ENCODE assay signal across 15 mouse cellular contexts in genomic region chr12:15555471-15555870, GRCm38 (mm10).
DNase-seq lines count a peak whose midpoint lies in the region; ATAC-seq and TF ChIP-seq lines count a peak whose summit lies in the region.
"Had no signal": no experiment of that assay in that cellular context is flagged by ENCODE, and none has a peak within 500 bp of the region (broad histone marks: within the 10 kb centered on the region; RNA-seq: fewer than 3 reads in every experiment).

No protein-coding gene starts in this region.

- 52% methylated on average over 6 of the region's 6 CpGs for WGBS in forebrain, postnatal 0 days
- WGBS in forebrain, embryonic 11.5 days: 90% methylated on average over 6 of the region's 6 CpGs

- no peak overlapping the region for H3K27ac ChIP-seq in forebrain, postnatal 0 days (ENCODE audit: low read depth, low read length)
- no peak overlapping the region for H3K27ac ChIP-seq in forebrain, embryonic 11.5 days (ENCODE audit: low read depth, low read length)
- H3K27ac ChIP-seq: heart, embryonic 15.5 days; hindbrain, embryonic 14.5 days; liver, embryonic 15.5 days; midbrain, embryonic 12.5 days had no signal

- no peak for ATAC-seq in forebrain, postnatal 0 days
- ATAC-seq in forebrain, embryonic 11.5 days (replicated peaks; ENCODE audit: low FRiP score): no peak

- H3K4me3 ChIP-seq in forebrain, postnatal 0 days (ENCODE audit: low read depth, low read length): no peak overlapping the region
- H3K4me3 ChIP-seq in forebrain, embryonic 11.5 days (ENCODE audit: low read depth, low read length): no peak overlapping the region
- H3K4me3 ChIP-seq: heart, embryonic 15.5 days; liver, embryonic 15.5 days; midbrain, embryonic 12.5 days had no signal

- no peaks in the 10 kb centered on the region for H3K36me3 ChIP-seq in forebrain, postnatal 0 days (ENCODE audit: insufficient read depth)
- no peaks in the 10 kb centered on the region for H3K36me3 ChIP-seq in forebrain, embryonic 11.5 days (ENCODE audit: control insufficient read depth, insufficient read depth, low read length)
- H3K36me3 ChIP-seq: heart, embryonic 15.5 days; liver, embryonic 15.5 days; midbrain, embryonic 12.5 days had no signal

- H3K9me3 ChIP-seq in forebrain, postnatal 0 days (ENCODE audit: low read length): no peaks in the 10 kb centered on the region
- no peaks in the 10 kb centered on the region for H3K9me3 ChIP-seq in forebrain, embryonic 11.5 days (ENCODE audit: control insufficient read depth, low read length)
- H3K9me3 ChIP-seq: heart, embryonic 15.5 days; liver, embryonic 15.5 days; midbrain, embryonic 12.5 days had no signal

- no peak for TF ChIP-seq CTCF in forebrain, postnatal 0 days (IDR thresholded peaks at IDR 0.05; ENCODE audit: low read depth)

- peaks cover 3% of the 10 kb centered on the region; the same call in 1 of the 2 replicates for H3K4me1 ChIP-seq in forebrain, postnatal 0 days (ENCODE audit: insufficient read depth)
- H3K4me1 ChIP-seq in forebrain, embryonic 11.5 days (replicated peaks; ENCODE audit: control insufficient read depth, insufficient read depth, low read length): no peaks in the 10 kb centered on the region
- H3K4me1 ChIP-seq: heart, embryonic 15.5 days; liver, embryonic 15.5 days; midbrain, embryonic 12.5 days had no signal

- H3K4me2 ChIP-seq in forebrain, postnatal 0 days (ENCODE audit: low read depth): no peak overlapping the region
- no peak overlapping the region for H3K4me2 ChIP-seq in forebrain, embryonic 11.5 days (ENCODE audit: low read depth, low read length, severe bottlenecking)
- H3K4me2 ChIP-seq: heart, embryonic 15.5 days; hindbrain, embryonic 14.5 days; liver, embryonic 15.5 days; midbrain, embryonic 12.5 days had no signal

- DNase-seq in forebrain, postnatal 0 days: peak; percentile 30
- no peak for DNase-seq in forebrain, embryonic 11.5 days (ENCODE audit: low spot score)
- DNase-seq in lung, adult 18-20 months: peak; percentile 40 to 54
- no peak for DNase-seq in lung, postnatal 4 days
- DNase-seq in layer of hippocampus, postnatal 10 days (ENCODE audit: low spot score in 2 of 2): peak; percentile 48 to 62
- DNase-seq in right cerebral cortex, postnatal 10 days (ENCODE audit: low spot score in 2 of 2): peak; percentile 56 to 69
- no peak for DNase-seq in urinary bladder, postnatal 10 days (ENCODE audit: low spot score)
- no peak for DNase-seq in spleen, adult 18-20 months
- DNase-seq: cerebellum, adult 2 months; embryo, embryonic 11 days; kidney, adult 18-20 months had no signal

- H3K27me3 ChIP-seq in forebrain, postnatal 0 days (ENCODE audit: insufficient read depth, low read length): no peaks in the 10 kb centered on the region
- no peaks in the 10 kb centered on the region for H3K27me3 ChIP-seq in forebrain, embryonic 11.5 days (ENCODE audit: control insufficient read depth, insufficient read depth, low read length)
- H3K27me3 ChIP-seq: heart, embryonic 15.5 days; liver, embryonic 15.5 days; midbrain, embryonic 12.5 days had no signal

- H3K9ac ChIP-seq in forebrain, postnatal 0 days: no peak overlapping the region
- H3K9ac ChIP-seq in forebrain, embryonic 11.5 days (ENCODE audit: low read length): no peak overlapping the region
- H3K9ac ChIP-seq: heart, embryonic 15.5 days; hindbrain, embryonic 14.5 days; liver, embryonic 15.5 days; midbrain, embryonic 12.5 days had no signal

Comparison
In these comparisons a context has a peak if more than half of its experiments do, and no peak if none do; other contexts are left out.
1. DNase-seq: peak in forebrain, postnatal 0 days (single experiment), lung, adult 18-20 months (2 of 2), layer of hippocampus, postnatal 10 days (2 of 2) and right cerebral cortex, postnatal 10 days (2 of 2); none in forebrain, embryonic 11.5 days (single experiment), lung, postnatal 4 days (0 of 2), urinary bladder, postnatal 10 days (single experiment) and spleen, adult 18-20 months (0 of 2).